Mouse (Mus musculus) urinary bladder, postnatal 14 days (tissue): ENCODE results near the gene Adam22.
"Not testable (repeated sequence)": the region's sequence is repeated elsewhere in the genome, so short reads cannot be mapped to it uniquely, and the experiment has no call there.

Experiments used
- DNase-seq: peaks from one replicate; pipeline ENCODE4 v3.0.0; 2021; ENCODE audit warnings: low spot score

Gene Adam22

DNA sequence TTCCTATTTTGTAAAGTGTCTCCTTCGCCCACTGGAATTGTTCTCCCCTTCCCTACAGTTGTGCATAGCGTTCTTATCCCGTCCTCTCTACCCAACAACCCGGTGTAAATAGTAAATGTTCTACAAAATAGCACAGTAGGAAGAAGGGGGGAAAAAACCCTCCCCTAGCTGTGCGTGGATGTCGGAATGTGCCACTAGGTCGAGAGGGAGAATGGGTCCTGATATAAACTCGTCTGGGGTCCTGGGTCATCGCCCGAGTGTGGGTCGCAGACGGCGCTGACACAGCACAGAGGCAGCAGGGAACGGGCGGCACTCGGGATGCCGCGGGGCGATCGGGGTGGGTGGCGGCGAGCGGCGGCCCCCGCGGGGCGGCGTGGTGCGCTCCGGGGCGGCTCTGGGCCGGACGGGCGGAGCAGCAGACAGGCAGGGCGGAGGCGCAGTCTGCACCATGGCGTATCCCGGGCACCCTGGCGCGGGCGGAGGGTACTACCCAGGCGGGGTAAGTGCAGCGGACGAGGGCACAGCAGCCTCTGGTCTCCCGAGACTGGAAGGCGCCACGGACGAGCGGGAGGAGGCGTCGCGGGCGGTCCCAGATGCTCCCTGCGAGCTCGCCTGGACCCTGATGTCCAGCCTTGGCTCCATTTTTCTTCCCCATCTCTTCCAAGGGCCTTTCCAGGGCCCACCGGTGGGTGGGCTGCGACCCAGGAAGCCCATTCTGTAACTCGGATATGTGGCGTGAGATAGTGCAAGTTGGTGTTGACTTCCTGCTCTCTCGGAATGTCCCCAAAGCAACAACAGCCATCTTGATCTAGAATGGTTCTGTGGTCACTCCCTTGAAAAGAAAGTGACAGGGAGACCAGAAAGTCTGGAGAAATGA is 311.6 kb downstream of the Adam22 start:
- DNase-seq = peak; percentile 85

DNA sequence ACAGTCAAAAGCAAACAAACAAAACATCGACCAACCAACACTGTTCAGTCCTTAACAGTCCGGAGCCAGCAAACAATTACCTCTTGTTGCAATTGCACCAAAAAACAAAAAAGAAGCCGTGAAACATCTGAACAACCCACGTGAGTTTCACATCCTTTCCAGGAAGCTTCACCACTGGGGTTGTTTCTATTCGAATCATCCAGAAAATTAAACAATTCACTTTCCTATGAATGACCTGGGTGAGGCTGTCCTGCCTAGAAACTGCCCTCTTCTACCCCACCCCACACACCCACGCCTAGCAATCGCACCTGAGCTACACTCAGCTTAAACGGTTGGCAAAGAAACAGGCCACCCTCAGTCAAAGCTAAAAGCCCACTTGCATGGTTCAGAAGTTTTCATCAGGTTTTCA is 312.2 kb downstream of the Adam22 start:
- peak; percentile 17 for DNase-seq

- DNase-seq = no peak
Observed at GRCm38 (mm10) chr5:8053827-8054226, 314.1 kb downstream of the Adam22 start.

GRCm38 (mm10) chr5:8045855-8046254 is 322.1 kb downstream of the Adam22 start, which contains the start of gene Sri:
Sri (plus strand) TSS chr5:8046078.
- DNase-seq = no peak

GRCm38 (mm10) chr5:8034596-8034995 is 333.4 kb downstream of the Adam22 start:
- not testable (repeated sequence) for DNase-seq
